Mouse (Mus musculus) heart, postnatal 25 days (tissue): Measurements from ENCODE around the gene Tmem42. TPM values are rescaled to one million over a fixed set of nuclear protein-coding genes. Genes with fewer than 3 reads are reported as not detected.
A peak's percentile ranks its signal among the peaks of the same experiment; 100 is the strongest.

Experiments used
- DNase-seq: peaks from one replicate; pipeline ENCODE4 v3.0.0; 2022; ENCODE audit warnings: low spot score
- intact Hi-C: fragments of 180-260 bp; cut with DNase I; formaldehyde crosslinking; loops from one replicate; pipeline ENCODE4 v1.15.1; 2025
- total RNA-seq, 2 experiments: library from RNA; stranded (reverse); gene quantifications; 2 replicates each; pipeline ENCODE4 v1.2.3; 2021

The Tmem42 gene
- total RNA-seq: 10 to 100 TPM; 13.7 to 13.9 TPM

DNA sequence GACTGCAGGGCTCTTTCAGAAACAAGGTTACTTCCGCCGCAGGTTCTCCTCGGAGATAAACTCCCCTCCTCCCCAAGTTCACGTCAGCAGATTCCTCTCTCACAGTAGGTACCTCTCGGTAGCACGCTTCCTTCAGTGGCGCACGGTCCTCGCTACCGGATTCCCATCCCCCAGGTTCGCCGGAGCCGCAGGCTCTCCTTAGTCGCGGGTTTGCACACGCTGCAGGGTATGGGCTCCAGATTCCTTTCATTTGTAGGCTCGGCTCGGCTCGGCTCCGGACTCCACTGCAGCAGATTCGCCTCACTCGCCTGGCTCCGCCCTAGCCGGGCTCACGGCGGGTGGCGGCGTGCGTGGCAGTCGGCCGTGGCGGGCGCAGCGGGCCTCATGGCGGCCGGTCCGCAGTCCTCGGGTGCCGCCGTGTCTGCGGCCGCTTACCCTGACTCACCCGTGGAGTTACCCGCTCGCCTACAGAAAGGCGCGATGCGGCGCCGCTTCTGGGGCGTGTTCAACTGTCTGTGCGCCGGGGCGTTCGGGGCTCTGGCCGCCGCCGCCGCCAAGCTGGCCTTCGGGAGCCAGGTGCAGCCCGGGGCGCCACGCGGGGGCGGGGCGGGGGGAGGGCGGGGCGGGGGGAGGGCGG, at the start of gene Tmem42:
Gene Tmem42 (plus strand): TSS at position 332 of the 637 bp plus-strand sequence.
- DNase-seq: peak; percentile 80
- intact Hi-C loops: loop anchor here (5.0 to 10.0 kb wide), 3 partner anchors 96 to 234 kb away; partner anchors contain the start of gene Zfp445

DNA sequence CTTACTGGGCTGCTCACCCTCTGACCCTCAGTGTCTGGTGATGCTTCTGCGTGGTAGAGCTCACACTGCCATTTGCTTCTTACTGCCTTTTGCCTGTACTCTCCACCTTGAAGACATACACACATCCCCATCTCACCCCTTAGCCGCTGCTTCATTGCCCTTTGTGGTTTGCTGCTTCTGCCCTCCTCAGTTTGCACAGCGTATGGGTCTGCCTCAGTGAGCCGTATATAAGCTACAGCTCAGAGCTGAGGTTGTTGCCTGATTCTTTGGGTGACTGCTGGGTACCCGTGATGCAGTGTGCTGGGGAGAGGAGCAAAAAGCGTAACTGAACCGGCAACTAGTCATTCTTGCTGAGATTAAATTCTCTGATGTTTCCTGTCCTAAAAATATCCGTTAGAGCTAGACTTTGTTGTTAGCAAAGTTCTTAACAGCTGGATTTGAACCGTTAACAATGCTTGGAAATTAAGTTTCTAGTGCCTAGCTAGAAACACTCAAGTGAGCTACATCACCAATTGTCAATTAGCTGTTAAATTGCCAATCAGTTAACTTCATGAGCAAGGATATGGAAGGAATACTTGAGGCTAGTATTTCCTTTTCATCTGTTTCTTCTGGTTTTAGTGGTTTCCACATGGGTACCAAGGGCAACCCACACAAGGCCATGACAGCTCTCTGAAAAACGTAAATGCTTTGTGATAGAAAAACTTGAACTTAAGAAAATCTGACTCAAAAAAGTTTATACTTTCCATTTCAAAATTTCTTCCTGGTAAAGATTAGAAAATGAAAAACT, 22.5 kb upstream of the Tmem42 start:
- no peak for DNase-seq
- intact Hi-C loops: no loop called here

DNA sequence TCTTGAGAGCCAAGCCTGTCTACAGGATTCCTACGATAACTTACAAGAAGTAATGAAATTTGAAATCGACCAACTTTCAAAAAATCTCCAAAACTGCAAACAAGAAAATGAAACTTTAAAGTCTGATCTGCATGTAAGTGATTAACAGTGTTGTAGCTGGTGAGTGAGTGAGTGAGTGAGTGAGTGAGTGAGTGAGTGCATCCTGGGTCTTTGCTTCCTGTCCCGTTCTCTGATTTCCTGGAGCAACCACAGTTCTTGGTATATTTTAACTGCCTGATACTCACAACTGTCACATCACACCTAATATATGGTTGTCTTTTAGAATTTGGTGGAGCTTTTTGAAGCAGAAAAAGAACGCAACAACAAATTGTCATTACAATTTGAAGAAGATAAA, 21.9 kb upstream of the Tmem42 start:
- no peak for DNase-seq
- intact Hi-C loops: no loop called here

DNA sequence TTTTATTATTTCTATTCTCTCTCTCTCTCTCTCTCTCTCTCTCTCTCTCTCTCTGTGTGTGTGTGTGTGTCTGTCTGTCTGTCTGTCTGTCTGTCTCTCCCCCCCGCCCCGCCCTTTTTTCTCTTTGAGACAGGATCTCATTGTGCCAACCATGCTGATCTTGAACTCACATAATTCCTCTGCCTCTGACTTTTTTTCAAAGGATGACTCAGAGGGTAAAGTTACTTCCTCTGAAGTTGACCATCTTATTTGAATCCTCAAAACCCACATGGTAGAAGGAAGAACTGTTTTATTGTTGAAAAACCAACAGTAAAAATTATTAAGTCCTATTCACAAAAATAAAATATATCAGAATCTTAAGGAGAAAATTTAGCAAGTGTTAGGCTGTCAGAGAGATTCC, 16.4 kb upstream of the Tmem42 start:
- intact Hi-C loops: no loop called here
- DNase-seq: no peak

DNA sequence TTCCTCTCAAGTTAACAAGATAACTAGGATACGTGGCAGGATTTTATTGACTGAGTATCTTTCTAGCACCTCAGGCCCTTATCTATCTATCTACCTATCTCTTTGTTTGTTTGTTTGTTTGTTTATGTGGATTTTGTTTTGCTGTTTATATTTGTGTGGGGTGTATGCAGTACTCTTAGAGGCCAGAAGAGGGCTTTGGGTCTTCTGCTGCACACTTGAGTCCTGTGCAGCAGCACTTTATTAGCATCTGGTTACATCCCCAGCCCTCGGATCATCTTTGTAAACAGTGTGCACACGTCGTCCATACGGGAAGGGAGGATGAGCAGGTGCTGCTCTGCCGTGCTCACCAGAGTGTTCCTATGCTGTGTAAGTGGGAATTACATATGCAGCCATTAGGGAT, 15.1 kb upstream of the Tmem42 start:
- no peak for DNase-seq
- intact Hi-C loops: no loop called here

DNA sequence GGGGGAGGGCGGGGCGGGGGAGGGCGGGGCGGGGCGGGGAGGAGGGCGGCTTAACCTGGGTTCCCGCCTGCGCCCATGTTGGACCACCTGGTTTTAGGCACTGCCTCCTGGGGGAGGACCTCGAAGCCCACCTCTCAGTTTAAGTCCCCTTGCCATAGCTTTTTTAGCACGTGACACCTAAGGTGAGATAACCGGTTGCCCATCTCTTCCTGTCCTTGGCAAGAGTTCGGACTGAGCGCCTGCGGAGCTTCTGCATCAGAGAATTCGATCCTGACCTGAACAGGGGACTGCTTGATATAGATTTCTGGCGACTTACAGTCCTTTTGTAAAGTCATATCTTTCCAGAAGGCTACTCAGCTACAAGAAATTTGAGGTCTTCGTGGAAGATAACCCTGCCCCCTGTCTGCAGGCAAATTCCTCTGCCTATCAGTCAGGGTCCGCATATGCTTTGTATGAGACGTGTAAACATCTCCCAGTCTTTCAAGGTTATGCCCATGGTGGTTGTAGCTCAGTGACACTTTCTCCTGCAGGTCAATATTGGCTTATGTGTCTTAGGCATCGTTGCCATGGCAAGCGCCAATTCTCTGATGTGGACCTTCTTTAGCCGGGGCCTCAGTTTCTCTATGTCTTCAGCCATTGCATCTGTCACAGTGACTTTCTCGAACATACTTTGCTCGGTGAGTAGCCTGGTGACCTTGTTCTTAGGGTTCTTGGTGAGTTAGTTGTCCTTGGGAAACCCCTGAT, 682 bp downstream of the Tmem42 start:
- no peak for DNase-seq
- intact Hi-C loops: loop anchor here (5.0 to 10.0 kb wide), 3 partner anchors 95 to 233 kb away; partner anchors contain the start of gene Zfp445

DNA sequence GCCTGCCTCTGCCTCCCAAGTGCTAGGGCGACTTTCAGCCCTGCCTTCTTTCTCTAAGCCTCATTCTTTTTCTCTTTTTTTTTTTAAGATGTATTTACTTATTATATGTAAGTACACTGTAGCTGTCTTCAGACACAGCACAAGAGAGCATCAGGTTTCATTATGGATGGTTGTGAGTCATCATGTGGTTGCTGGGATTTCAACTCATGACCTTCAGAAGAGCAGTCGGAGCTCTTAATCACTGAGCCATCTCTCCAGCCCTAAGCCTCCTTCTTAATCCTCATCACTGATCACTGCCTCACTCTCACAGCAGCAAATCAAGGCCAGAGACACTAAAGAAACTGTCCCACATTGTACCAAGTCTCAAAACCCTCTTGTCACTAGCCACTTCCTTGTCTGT, 3.1 kb downstream of the Tmem42 start:
- no peak for DNase-seq
- intact Hi-C loops: loop anchor here (5.0 to 10.0 kb wide), 3 partner anchors 93 to 231 kb away; partner anchors contain the start of gene Zfp445

DNA sequence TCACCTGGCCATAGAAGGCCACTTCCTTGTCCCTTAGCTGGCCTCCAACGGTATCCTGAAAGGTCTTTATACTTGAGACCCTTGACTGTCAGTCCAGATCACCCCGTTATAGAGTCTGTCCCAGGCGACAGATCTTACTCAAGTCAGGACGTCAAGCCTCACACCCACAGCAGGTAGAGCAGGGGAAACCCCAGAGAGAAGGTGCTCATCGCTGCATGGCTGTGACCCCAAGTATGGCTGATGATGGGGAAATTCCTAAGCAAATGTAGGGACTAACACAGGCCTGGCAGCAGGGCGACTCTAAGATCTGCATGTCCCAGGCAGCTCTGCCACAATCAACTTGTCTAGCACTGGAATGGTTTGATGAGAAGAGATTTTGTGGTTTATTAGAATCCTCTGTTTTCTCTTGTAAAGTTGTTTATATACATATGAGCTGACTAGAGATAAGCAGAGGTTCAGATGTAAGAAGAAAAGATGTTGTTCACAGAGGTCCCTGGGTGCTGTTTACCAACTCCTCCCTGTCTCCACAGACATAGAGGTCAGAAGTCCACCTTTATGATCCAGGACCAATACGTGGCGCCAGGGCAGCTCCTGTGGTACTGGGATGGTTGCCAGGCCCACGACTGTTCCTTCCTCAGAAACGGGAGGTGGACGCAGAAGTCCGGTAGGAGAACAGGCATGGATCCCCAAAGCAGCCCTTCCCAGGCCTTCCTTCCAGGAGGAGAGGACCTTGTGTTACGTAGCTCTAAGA, 10.5 kb downstream of the Tmem42 start:
- DNase-seq: no peak
- intact Hi-C loops: no loop called here

DNA sequence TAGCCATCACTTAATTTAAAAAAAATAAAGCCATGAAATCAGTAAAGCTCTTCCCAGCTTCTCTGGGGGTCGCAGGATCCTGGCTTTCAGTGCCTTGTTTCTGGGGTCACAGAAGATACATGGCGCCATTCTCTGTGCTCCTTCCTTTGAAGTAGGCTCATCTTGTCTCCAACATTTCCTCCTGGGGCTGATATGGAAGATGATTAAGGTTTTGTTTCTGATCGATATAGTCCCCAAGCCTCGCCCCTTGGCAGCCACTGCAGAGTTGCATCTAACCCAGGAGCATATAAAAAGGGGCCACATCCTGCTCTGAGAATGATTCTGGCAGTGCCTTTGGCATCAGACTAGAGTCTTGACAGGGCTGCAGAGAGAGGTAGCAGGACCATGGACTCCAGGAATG, 13.3 kb downstream of the Tmem42 start, which contains the start of gene Tgm4:
Gene Tgm4 (plus strand): TSS at position 301 of the 400 bp plus-strand sequence.
- no peak for DNase-seq
- intact Hi-C loops: no loop called here

DNA sequence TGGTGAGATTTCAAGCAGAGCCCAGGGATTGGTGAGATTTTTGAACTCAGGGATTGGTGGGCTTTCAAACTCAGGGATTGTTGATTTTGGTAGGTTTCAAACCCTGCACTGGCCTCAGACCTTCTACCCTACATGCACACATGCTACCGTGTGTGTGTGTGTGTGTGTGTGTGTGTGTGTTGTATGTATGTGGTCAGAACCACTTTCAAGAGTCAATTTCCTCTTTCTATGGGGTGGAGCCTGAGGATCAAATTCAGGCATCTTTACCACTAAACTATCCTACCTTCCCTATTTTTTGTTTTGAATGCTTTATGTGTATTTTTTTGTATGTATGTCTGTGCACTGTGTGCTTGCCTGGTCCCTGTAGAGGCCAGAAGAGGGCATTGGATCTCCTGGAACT, 26.5 kb downstream of the Tmem42 start:
- DNase-seq: no peak
- intact Hi-C loops: no loop called here

DNA sequence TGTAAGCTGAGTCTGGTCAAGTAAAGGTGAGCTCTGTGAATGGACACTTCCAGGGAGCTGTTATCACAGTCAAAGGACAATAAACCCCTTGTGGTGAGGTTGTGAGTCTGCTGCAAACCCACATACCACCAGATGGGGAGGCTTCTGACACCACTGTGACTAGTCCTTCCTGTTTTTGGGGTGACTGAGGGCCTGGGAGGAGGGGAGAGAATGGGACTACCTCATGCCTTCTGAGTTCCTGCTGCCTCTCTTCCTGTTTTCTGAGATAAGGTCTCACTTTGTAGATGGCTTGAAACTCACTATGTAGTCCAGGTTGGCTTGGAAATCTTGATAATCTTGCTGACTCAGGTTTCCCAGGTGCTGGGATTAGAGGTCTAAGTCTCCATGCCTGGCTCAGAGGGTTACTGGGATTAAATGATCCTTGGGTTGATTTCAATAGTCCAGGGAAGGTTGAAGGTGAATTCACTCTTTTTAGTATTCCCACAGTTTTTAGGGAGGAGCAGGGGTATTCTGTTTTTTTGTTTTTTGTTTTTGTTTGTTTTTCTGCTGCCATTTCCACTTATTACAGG, 37.7 kb downstream of the Tmem42 start:
- intact Hi-C loops: no loop called here

DNA sequence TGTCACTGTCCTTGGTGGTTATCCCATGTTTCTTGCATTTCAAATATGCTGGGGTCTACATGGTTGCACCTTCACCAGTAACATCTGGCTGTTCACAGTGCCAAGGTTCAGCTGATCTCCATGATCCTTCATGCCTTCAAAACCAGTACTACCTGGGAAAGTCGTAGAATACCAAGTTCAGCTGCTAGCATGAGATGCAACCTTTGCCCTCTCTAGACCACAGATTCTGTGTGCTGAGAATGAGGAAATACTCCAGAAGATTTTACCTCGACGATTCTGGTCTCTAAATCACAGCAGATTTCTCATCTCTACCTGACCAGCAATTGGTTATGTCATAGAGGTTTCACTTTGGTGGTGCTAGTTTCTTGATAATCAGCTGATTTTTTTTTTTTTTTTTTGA, 39.0 kb downstream of the Tmem42 start:
- DNase-seq: no peak
- intact Hi-C loops: no loop called here

More for the DNA sequence above, 37.7 kb downstream of the Tmem42 start:
- no peak for DNase-seq

Other genes starting within 250 kb of the Tmem42 start
- 10 to 100 TPM; 49.6 to 50.8 TPM for gene Tcaim, start 215.8 kb upstream of the Tmem42 start, total RNA-seq
- gene Gm35549, start 177.3 kb upstream of the Tmem42 start, total RNA-seq: not detected
- 10 to 100 TPM; 78.6 to 88.5 TPM for gene Zfp445, start 155.3 kb upstream of the Tmem42 start, total RNA-seq
- gene Zkscan7, start 135.6 kb upstream of the Tmem42 start, total RNA-seq: 1 to 10 TPM; 5.0 to 6.1 TPM
- gene Zfp105, start 98.3 kb upstream of the Tmem42 start, total RNA-seq: 1 to 10 TPM; 1.9 to 2.5 TPM
- 10 to 100 TPM; 15.1 to 19.3 TPM for gene 1110059G10Rik, start 70.3 kb upstream of the Tmem42 start, total RNA-seq
- 1 to 10 TPM in 1 of 2 experiments, under 1 TPM in 1; 0.91 to 1.1 TPM for gene Kif15, start 70.3 kb upstream of the Tmem42 start, total RNA-seq
- gene Tgm4, start 13.4 kb downstream of the Tmem42 start, total RNA-seq: under 1 TPM in 1 of 2 experiments, not detected in 1; 0.42 TPM
- 10 to 100 TPM; 42.8 TPM for gene Zdhhc3, start 91.9 kb downstream of the Tmem42 start, total RNA-seq
- 10 to 100 TPM; 28.0 to 30.2 TPM for gene Exosc7, start 91.9 kb downstream of the Tmem42 start, total RNA-seq
- gene Clec3b, start 129.6 kb downstream of the Tmem42 start, total RNA-seq: 10 to 100 TPM; 63.0 to 63.6 TPM
- under 1 TPM; 0.08 TPM for gene Cdcp1, start 194.7 kb downstream of the Tmem42 start, total RNA-seq
- 1 to 10 TPM; 7.3 to 8.0 TPM for gene Tmem158, start 239.4 kb downstream of the Tmem42 start, total RNA-seq